Mouse (Mus musculus): Measurements from ENCODE around the gene Hsd11b2.

- TF ChIP-seq POLR2A (IDR thresholded peaks at IDR 0.05; ENCODE audit: borderline replicate concordance, extremely low read depth, low read depth, low read length) (no peak), CTCF (IDR thresholded peaks at IDR 0.05; ENCODE audit: insufficient read depth, low read length) (no peak)
Measured at GRCm38 (mm10) chr8:105552824-105553223, 34.3 kb downstream of the Hsd11b2 start.
